19 mouse cellular contexts compared by ENCODE assay signal in genomic region chr2:170668960-170669359, GRCm38 (mm10).
"Had no signal": no experiment of that assay in that cellular context is flagged by ENCODE, and none has a peak within 500 bp of the region (broad histone marks: within the 10 kb centered on the region; RNA-seq: fewer than 3 reads in every experiment).

No protein-coding gene starts in this region.

- H3K4me3 ChIP-seq: layer of hippocampus, adult 2 months; limb, embryonic 10.5 days; limb, embryonic 13.5 days; liver, embryonic 12.5 days; liver, embryonic 15.5 days; lung, embryonic 15.5 days; midbrain, embryonic 12.5 days; midbrain, embryonic 15.5 days had no signal

- H3K36me3 ChIP-seq: limb, embryonic 10.5 days; limb, embryonic 13.5 days; liver, embryonic 12.5 days; liver, embryonic 15.5 days; lung, embryonic 15.5 days; midbrain, embryonic 12.5 days; midbrain, embryonic 15.5 days had no signal

- H3K27ac ChIP-seq: kidney, postnatal 0 days; layer of hippocampus, adult 2 months; limb, embryonic 10.5 days; limb, embryonic 13.5 days; liver, embryonic 12.5 days; liver, embryonic 15.5 days; lung, embryonic 15.5 days; midbrain, embryonic 12.5 days; midbrain, embryonic 15.5 days; stomach, postnatal 0 days had no signal

- H3K9me3 ChIP-seq: limb, embryonic 10.5 days; limb, embryonic 13.5 days; lung, embryonic 15.5 days; midbrain, embryonic 15.5 days had no signal

- DNase-seq: kidney, adult 2 months; kidney, postnatal 25 days; layer of hippocampus, adult 9-11 months; liver; lung, adult 18-20 months; lung, postnatal 10 days; lung, postnatal 36 days; thymus, adult 2 months; thymus, postnatal 14 days had no signal

- ATAC-seq: liver, embryonic 12.5 days; midbrain, embryonic 15.5 days had no signal

- H3K9ac ChIP-seq: limb, embryonic 13.5 days; liver, embryonic 12.5 days; liver, embryonic 15.5 days; lung, embryonic 15.5 days; midbrain, embryonic 12.5 days; midbrain, embryonic 15.5 days had no signal

- H3K27me3 ChIP-seq: limb, embryonic 13.5 days; liver, embryonic 12.5 days; liver, embryonic 15.5 days; lung, embryonic 15.5 days; midbrain, embryonic 12.5 days; midbrain, embryonic 15.5 days had no signal

- H3K4me1 ChIP-seq: limb, embryonic 10.5 days; limb, embryonic 13.5 days; liver, embryonic 12.5 days; liver, embryonic 15.5 days; lung, embryonic 15.5 days; midbrain, embryonic 15.5 days had no signal

- H3K4me2 ChIP-seq: limb, embryonic 13.5 days; liver, embryonic 12.5 days; liver, embryonic 15.5 days; lung, embryonic 15.5 days; midbrain, embryonic 12.5 days; midbrain, embryonic 15.5 days had no signal
